Mouse (Mus musculus) R1 (cell line): ENCODE measurements at regions not wholly inside any gene's neighbourhood (a gene's known extent, or its start where the extent isn't known, plus 50 kb on each side); places are given as distances from the start of the nearest gene placed in this dataset.

Experiments
- DNase-seq: peaks from one replicate; pipeline ENCODE4 v3.0.0-alpha.2; 2018; ENCODE audit warnings: low read depth, low spot score

DNA sequence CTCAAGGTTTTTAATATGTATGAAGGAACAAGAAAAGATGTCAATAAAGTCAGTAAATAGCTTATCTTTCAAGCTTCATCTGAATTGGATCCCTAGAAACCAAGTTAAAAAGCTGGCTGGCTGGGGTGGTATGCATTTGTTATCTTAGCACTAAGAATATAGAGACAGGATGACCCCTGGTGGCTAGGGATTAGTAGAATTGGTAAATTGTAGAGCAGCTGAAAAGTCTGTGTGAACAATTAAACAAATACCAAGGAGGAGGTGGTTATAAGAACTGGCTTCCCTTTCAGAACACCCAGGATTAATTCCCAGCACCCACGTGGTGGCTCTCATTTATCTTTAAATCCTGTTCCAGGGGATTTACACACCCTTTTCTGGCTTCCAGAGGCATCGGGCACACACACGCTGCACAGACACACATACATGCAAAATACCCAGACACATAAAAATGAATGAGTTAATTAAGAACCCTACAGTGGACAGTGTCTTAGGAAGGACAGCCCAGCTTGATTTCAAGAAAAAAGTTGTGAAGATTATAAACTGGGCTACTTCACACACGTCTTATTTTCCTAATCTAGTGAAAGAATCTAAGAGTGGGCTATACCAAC, 170.5 kb downstream of the Pdzph1 start:
- peak; percentile 12 for DNase-seq

DNA sequence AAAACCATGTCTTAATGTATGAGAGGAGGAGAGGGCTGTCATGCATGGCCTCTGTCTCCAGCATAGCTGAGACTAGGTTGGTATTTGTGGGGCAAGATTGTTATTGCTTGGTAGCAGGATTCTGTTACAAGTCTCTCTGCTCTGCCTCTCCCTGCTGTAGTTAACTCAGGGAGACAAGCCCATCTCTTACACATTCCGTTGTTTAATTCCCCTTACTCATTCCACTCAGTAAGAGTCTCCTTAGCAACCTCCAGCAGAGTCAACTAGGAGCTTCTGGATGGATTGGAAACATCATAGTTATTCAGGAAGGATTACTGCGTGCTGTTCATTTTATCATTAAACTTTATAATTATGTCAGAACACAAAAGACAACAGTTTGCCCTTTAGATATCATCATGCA, 171.8 kb downstream of the Pdzph1 start:
- DNase-seq: no peak

DNA sequence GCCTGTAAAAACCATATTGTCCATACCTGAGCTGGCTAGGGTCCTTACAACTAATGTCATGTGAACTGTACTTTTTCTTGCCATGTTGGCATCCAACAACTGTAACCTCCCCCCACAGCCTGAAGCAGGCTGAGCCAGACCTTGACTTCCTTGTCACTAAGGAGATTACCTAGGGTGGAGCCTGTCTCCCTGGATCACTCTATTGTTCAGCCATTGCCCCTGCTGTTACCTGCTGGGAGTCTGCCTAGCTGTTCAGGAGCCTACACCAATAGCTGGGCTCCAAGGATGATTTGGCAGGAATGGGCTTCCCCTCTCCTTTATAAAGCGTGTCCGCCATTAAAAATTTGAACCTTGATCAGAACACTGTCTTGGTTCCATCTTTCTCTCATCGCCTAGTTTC, 215.7 kb downstream of the Pdzph1 start:
- DNase-seq: peak; percentile 89

DNA sequence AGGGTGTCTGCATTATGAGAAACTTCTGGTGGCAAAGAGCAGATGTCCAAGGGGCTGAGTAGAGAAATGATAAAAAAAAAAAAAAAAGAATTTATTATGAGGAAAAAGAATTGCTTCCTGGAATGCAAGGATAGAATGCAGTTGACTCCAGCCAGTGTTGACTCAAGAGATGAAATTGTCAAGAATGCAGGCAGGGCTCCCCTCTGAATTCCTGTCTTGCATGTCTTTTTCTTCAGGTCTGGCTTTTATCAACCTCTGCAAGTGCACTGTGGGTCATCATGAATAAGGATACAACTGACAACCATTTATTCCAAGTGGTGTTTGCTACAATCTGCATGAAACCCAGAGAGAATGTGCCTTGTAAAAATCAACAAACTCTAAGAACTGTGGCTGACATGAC, 217.6 kb downstream of the Pdzph1 start:
- no peak for DNase-seq

DNA sequence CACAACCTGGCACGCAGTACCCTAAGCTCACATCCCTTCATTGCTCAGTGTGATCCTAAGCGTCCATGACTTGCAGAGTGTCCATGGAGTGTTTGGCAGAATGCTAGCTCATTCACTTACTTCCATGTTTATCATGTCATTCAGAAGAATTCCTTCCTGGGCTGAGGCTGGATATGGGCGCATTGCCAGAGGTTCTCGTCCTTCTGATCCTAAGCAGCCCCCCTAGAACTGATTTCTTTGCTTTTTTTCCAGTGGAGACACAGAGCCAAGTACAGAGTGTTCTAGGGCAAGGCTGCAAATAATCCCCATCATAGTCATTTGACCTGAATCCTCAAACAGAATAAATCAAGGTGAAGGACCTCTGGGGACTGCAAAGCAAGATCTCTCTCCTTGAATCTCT, 226.0 kb downstream of the Pdzph1 start:
- no peak for DNase-seq

DNA sequence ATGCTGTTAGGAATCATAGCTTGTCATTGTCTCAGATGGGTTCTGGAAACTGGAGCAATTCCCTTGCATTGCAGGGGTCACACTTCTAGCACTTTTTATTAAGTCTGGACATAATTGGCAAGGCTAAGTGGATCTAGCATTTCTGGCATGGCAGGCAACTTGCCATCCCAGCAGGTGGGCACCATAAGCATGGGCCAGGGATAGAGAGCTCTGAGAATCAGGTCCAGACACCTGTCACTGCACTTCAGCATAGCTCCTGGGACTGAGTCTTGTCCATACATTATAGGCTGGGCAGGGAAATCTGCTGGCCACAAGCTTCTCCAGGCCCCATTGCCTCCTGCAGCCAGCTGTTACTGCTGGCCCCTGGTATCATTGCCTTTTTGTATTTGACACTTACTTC, 242.2 kb downstream of the Pdzph1 start:
- no peak for DNase-seq

DNA sequence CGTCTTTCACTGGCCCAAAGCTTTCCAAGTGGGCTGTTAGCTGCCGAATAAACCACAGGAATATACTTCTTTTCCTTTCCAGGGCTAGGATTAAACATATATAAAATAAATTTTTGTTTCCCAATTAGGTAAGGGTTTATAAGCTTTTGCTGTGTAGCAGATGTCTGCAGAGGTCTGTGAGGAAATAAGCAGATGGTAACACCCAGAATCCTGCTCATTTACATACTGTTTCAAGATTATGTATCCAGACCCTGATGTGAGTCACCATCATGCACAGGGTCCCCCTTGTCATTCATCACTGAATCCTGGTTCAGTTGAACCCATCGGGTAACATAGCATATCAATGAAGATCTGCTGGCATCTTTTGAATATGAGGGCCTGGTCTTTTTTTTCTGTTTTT, 242.9 kb downstream of the Pdzph1 start:
- no peak for DNase-seq

DNA sequence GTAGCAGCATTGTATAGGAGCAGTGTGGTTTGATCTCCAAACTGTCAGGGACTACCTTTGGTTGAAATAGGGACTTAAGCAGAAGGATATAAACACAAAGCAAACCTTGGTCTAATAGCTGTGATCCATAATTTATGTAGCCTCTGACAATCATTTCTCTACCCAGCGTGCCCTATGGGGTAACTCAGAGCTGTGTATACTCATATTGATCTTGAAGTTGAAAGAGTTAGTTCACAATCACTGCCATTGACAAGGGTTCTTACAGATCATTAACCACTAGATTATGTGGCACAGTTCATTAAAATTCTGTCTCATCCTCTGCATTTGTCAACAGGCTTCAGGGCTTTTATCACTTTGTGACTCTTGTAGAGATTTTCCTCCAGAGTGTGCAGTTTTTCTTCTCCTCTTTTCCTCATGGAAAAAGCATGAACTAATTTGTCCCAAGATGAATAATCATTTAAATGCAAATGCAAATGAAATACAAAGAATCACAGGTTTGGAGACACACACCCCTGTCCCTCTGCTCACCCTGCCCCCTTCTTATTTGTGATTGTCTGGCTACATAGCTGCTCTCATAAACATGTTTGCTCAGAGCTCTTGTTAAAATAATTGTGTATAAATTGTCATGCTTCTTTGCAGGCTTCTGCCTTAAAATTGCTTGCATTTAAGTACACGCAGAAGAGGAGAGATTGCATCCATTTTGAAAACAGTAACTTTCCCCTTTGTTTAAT, 280.3 kb downstream of the Pdzph1 start:
- DNase-seq: no peak

DNA sequence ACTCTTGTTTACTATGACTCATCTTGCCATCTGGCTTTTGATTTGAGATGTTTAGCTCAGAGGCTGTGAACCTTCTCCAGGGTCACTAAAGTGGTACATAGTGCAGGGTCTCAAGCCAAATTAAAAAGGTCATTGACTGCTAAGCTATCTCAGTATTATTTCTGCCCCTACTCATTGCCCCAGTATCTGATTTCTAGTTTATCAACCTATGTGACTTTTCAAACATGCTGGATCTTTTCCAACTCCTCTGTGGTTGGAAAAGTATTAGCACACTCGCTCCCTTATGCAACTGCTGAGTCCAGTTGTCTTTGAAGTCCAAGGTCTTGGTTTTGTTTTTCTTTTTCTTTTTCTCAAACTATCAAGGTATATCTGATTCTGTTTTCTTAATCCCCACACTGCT, 301.0 kb downstream of the Pdzph1 start:
- no peak for DNase-seq

DNA sequence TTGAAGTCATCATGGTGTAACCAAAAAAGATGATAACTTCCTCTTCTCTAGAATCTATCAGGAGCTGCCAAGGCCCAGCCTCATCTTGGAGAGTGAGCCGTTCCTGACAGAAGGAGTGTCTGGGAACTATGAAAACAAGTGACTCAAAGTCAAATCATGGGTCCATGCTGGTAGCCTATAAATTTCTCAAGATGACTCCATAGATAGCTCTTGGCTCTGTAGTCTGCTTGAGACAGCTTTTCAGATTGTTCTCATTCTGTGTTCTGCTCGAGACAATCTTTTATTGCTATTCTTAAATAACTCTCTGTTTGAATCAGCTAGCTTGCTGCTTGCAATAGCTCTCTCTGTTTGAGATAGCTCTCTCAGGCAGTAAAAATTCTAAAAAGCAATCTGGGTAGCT, 318.9 kb downstream of the Pdzph1 start:
- no peak for DNase-seq

DNA sequence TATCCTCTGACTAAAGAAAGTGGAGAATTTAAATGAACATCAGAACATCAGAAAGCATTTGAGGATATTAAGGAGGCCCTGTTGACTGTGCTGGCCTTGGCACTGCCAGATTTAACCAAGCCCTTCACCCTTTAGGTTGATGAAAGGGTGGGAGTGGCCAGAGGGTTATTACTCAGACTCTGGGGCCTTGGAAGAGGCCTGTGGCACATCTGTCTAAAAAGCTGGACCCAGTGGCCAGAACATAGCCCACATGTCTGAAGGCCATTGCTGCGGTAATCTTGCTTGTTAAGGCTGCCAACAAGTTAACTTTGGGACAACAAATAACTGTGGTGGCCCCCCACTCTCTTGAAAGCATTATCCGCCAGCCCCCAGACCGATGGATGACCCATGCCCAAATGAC, 323.1 kb downstream of the Pdzph1 start:
- DNase-seq: no peak

DNA sequence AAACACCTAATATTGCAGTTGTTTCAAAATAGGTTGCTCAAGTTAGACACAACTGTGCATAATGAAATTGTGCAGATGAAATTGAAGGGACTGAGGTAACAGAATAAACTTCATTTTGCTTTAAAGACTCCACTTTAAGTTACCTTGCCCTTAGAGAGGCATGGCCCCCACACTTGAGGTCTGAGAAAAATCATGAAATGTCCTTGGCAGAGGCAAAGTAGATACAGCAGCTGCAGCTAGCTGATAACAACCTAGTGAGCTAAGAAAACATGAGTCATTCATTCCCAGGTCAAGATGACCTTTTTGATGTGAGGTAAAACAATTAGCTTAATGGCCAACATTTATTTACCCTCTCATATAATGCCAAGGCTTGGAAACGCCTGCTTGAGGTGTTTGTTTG, 347.4 kb downstream of the Pdzph1 start:
- DNase-seq: no peak

DNA sequence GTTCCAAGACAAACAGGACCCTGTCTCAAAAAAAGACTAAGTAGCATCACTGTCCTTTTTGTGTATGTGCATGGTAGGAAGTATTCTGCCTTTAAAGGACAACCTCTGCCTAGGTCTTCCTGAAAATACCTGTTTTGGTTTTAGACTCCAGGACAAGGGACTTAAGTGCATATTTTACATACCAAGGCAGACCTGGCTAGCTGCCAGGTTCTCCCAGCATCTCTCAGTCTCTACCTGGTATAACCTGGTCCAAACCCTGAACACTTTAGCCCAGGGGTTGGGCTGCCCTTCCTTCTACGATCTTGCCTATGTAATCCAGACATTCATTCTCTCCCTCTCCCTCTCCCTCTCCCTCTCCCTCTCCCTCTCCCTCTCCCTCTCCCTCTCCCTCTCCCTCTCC, 348.9 kb downstream of the Pdzph1 start:
- DNase-seq: no peak

DNA sequence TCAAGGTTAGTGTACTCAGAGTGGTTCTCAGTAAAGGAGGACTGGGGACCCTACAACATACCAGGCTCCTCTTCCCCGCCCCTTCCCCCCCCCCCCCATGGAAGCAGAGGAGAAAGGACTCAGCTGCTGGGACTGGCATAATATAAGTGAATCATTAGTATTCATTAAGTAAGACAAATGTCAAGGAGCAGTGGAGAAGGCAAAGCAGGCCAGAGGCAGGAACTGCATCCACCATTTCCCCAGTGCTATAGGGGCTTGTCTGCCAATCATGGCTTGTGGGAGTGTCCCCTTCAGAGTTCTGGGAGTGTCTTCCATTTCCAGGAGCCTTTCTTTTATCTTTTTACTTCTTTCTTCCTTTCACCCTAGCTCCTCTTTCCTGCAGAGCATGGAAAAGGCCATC, 392.3 kb downstream of the Pdzph1 start:
- no peak for DNase-seq

DNA sequence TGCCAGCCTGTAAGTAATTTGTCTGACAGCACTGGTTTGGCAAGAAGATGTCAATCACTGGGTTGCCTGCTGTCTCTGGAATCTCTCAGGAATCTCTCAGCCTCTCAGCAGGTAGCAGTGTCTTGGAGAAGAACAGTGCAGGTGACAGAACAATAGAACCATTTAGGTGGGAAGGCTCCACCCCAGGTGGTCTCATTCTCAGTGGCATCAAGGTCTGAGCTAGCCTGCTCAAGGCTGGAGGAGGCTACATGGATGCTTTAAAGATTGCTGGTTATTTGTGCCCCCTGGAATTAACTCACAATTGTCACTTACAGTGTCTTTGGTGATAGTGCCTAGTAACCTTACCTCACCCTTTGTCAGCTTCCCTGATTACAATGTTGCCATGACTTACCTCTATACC, 394.5 kb downstream of the Pdzph1 start:
- peak; percentile 50 for DNase-seq

DNA sequence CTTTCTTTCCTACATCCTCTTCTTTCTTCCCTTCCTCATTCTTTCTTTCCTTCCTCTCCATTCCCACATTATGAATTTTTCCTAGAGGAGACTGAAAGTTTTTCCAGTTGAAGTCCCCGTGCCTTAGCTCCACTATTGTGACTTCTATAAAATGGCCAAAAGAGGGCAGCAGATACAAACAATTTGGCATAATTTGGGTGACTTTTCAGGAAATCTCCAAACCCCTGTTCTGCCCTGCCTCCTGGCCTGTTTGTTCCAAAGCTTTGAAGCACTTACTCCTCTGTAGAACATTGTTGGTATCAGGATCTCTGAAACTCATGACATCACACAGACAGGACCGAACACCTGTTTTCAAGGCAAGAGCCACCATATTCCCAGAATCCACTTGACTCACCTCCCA, 403.2 kb downstream of the Pdzph1 start:
- peak; percentile 5 for DNase-seq

DNA sequence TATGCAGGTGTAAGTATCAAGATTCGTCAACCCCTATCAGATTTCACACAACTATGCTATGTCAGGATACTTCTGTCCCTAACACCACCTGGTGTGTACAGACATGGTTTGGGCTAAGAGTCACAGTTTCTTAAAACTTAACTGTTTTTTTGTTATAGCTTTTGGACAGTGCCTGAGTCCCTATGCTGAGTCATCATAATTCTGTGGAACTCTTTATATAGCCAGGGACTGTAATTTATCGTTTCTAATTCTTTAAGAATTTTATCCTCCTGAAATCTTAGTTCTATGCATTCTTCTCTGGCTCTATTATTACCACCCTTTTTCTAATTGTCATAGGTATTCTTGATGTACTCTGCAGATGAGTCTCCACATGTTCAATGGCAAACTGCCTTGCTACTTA, 418.3 kb downstream of the Pdzph1 start:
- no peak for DNase-seq
